15 mouse cellular contexts compared by ENCODE assay signal in genomic region chr7:29279924-29280323, GRCm38 (mm10). TPM values are rescaled to one million over a fixed set of nuclear protein-coding genes. Genes with fewer than 3 reads are reported as not detected.
DNase-seq lines count a peak whose midpoint lies in the region; ATAC-seq and TF ChIP-seq lines count a peak whose summit lies in the region.
"Had no signal": no experiment of that assay in that cellular context is flagged by ENCODE, and none has a peak within 500 bp of the region (broad histone marks: within the 10 kb centered on the region; RNA-seq: fewer than 3 reads in every experiment).

No protein-coding gene starts in this region.

- TF ChIP-seq CTCF in midbrain, postnatal 0 days (IDR thresholded peaks at IDR 0.05) = no peak
- TF ChIP-seq CTCF in small intestine, adult 2 months (IDR thresholded peaks at IDR 0.05; ENCODE audit: extremely low read depth, insufficient read length, insufficient replicate concordance, low read depth, low read length) = no peak

- H3K9me3 ChIP-seq in hindbrain, embryonic 10.5 days = no peaks in the 10 kb centered on the region
- no peaks in the 10 kb centered on the region for H3K9me3 ChIP-seq in hindbrain, embryonic 13.5 days
- H3K9me3 ChIP-seq in midbrain, embryonic 11.5 days (ENCODE audit: control insufficient read depth, low read length) = no peaks in the 10 kb centered on the region
- H3K9me3 ChIP-seq in midbrain, postnatal 0 days (ENCODE audit: low read length) = no peaks in the 10 kb centered on the region
- no peaks in the 10 kb centered on the region for H3K9me3 ChIP-seq in embryonic facial prominence, embryonic 13.5 days
- no peaks in the 10 kb centered on the region for H3K9me3 ChIP-seq in forebrain, embryonic 10.5 days
- H3K9me3 ChIP-seq: neural tube, embryonic 12.5 days had no signal

- H3K9ac ChIP-seq in hindbrain, embryonic 13.5 days = no peak overlapping the region
- no peak overlapping the region for H3K9ac ChIP-seq in midbrain, embryonic 11.5 days (ENCODE audit: low read length)
- H3K9ac ChIP-seq in midbrain, postnatal 0 days (replicated peaks; ENCODE audit: low read length, poor library complexity, severe bottlenecking) = no peak overlapping the region
- no peak overlapping the region for H3K9ac ChIP-seq in embryonic facial prominence, embryonic 13.5 days
- H3K9ac ChIP-seq: neural tube, embryonic 12.5 days had no signal

- H3K27me3 ChIP-seq in hindbrain, embryonic 10.5 days (ENCODE audit: insufficient read depth, poor library complexity, severe bottlenecking) = peaks cover 48% of the 10 kb centered on the region
- H3K27me3 ChIP-seq in hindbrain, embryonic 13.5 days = peaks cover 56% of the 10 kb centered on the region
- peaks cover 27% of the 10 kb centered on the region for H3K27me3 ChIP-seq in midbrain, embryonic 11.5 days (ENCODE audit: control insufficient read depth, insufficient read depth, low read length)
- 0 out of 2 replicates have a peak, but pooled peaks cover 8% of the 10 kb centered on the region for H3K27me3 ChIP-seq in midbrain, postnatal 0 days (ENCODE audit: insufficient read depth, low read length)
- peaks cover 47% of the 10 kb centered on the region for H3K27me3 ChIP-seq in embryonic facial prominence, embryonic 13.5 days
- no peaks in the 10 kb centered on the region for H3K27me3 ChIP-seq in small intestine, adult 2 months (ENCODE audit: control insufficient read depth, insufficient read depth, low read length)
- peaks cover 55% of the 10 kb centered on the region for H3K27me3 ChIP-seq in forebrain, embryonic 10.5 days (ENCODE audit: poor library complexity, severe bottlenecking)

- DNase-seq in hindbrain, embryonic 10.5 days (ENCODE audit: low spot score) = no peak
- peak; percentile 57 for DNase-seq in midbrain, embryonic 11.5 days (ENCODE audit: low spot score, missing footprints)
- no peak for DNase-seq in midbrain, postnatal 0 days (ENCODE audit: low spot score)
- no peak for DNase-seq in forebrain, embryonic 10.5 days (ENCODE audit: extremely low spot score, low spot score)
- no peak for DNase-seq in spleen, adult 18-20 months
- DNase-seq: cerebellum, adult 9-10 months; gastrocnemius, postnatal 14 days; right cerebral cortex, postnatal 14 days had no signal

- 89% methylated on average over 8 of the region's 8 CpGs for WGBS in hindbrain, embryonic 10.5 days
- WGBS in hindbrain, embryonic 13.5 days = 84% methylated on average over 8 of the region's 8 CpGs
- WGBS in midbrain, embryonic 11.5 days = 93% methylated on average over 8 of the region's 8 CpGs
- 96% methylated on average over 8 of the region's 8 CpGs for WGBS in midbrain, postnatal 0 days
- WGBS in embryonic facial prominence, embryonic 13.5 days = 72% methylated on average over 8 of the region's 8 CpGs
- WGBS in small intestine, adult 2 months = 23% methylated on average over 8 of the region's 8 CpGs
- WGBS in forebrain, embryonic 10.5 days = 79% methylated on average over 8 of the region's 8 CpGs

- no peak overlapping the region for H3K4me2 ChIP-seq in hindbrain, embryonic 13.5 days
- H3K4me2 ChIP-seq in midbrain, embryonic 11.5 days = no peak overlapping the region
- no peak overlapping the region for H3K4me2 ChIP-seq in midbrain, postnatal 0 days (ENCODE audit: low read depth, low read length, poor library complexity, severe bottlenecking)
- H3K4me2 ChIP-seq in embryonic facial prominence, embryonic 13.5 days = peak overlapping the region; percentile 97

- H3K27ac ChIP-seq in hindbrain, embryonic 10.5 days = no peak overlapping the region
- no peak overlapping the region for H3K27ac ChIP-seq in hindbrain, embryonic 13.5 days
- H3K27ac ChIP-seq in midbrain, embryonic 11.5 days (ENCODE audit: low read depth, low read length) = no peak overlapping the region
- no peak overlapping the region for H3K27ac ChIP-seq in midbrain, postnatal 0 days (ENCODE audit: low read depth, low read length)
- no peak overlapping the region for H3K27ac ChIP-seq in embryonic facial prominence, embryonic 13.5 days
- H3K27ac ChIP-seq in small intestine, adult 2 months (ENCODE audit: insufficient read depth, low read depth, low read length) = peak overlapping the region; percentile 89
- no peak overlapping the region for H3K27ac ChIP-seq in forebrain, embryonic 10.5 days
- H3K27ac ChIP-seq: neural tube, embryonic 12.5 days had no signal

- H3K4me3 ChIP-seq in hindbrain, embryonic 10.5 days = 0 out of 2 replicates have a peak overlapping the region, but pooled peaks have one; percentile 3
- no peak overlapping the region for H3K4me3 ChIP-seq in hindbrain, embryonic 13.5 days
- no peak overlapping the region for H3K4me3 ChIP-seq in midbrain, embryonic 11.5 days (ENCODE audit: low read depth, low read length)
- H3K4me3 ChIP-seq in midbrain, postnatal 0 days (ENCODE audit: low read depth, low read length) = no peak overlapping the region
- peak overlapping the region; percentile 61 for H3K4me3 ChIP-seq in embryonic facial prominence, embryonic 13.5 days
- peak overlapping the region; percentile 96 for H3K4me3 ChIP-seq in small intestine, adult 2 months (ENCODE audit: low read depth, low read length)
- H3K4me3 ChIP-seq in forebrain, embryonic 10.5 days = no peak overlapping the region
- H3K4me3 ChIP-seq: erythroblast, embryonic 14.5 days; neural tube, embryonic 12.5 days had no signal

- no peaks in the 10 kb centered on the region for H3K36me3 ChIP-seq in hindbrain, embryonic 10.5 days
- H3K36me3 ChIP-seq in hindbrain, embryonic 13.5 days = no peaks in the 10 kb centered on the region
- H3K36me3 ChIP-seq in midbrain, embryonic 11.5 days (ENCODE audit: control insufficient read depth, insufficient read depth, low read length) = no peaks in the 10 kb centered on the region
- H3K36me3 ChIP-seq in midbrain, postnatal 0 days (ENCODE audit: insufficient read depth, low read length) = no peaks in the 10 kb centered on the region
- H3K36me3 ChIP-seq in embryonic facial prominence, embryonic 13.5 days = no peaks in the 10 kb centered on the region
- H3K36me3 ChIP-seq in small intestine, adult 2 months (ENCODE audit: control insufficient read depth, insufficient read depth, low read length) = peaks cover 23% of the 10 kb centered on the region
- no peaks in the 10 kb centered on the region for H3K36me3 ChIP-seq in forebrain, embryonic 10.5 days (replicated peaks)
- H3K36me3 ChIP-seq: neural tube, embryonic 12.5 days had no signal

- no peak for TF ChIP-seq POLR2A in small intestine, adult 2 months (IDR thresholded peaks at IDR 0.05; ENCODE audit: low read depth, low read length)

- ATAC-seq in hindbrain, embryonic 13.5 days (ENCODE audit: low FRiP score) = no peak
- ATAC-seq in midbrain, embryonic 11.5 days (ENCODE audit: low FRiP score) = no peak
- ATAC-seq in midbrain, postnatal 0 days (ENCODE audit: low FRiP score) = no peak
- ATAC-seq in embryonic facial prominence, embryonic 13.5 days (ENCODE audit: insufficient number of reproducible peaks, insufficient read depth, low FRiP score, low TSS enrichment, low read depth) = no peak

- H3K4me1 ChIP-seq in hindbrain, embryonic 10.5 days (replicated peaks) = peaks cover 20% of the 10 kb centered on the region
- H3K4me1 ChIP-seq in hindbrain, embryonic 13.5 days (replicated peaks) = peaks cover 18% of the 10 kb centered on the region
- peaks cover 13% of the 10 kb centered on the region for H3K4me1 ChIP-seq in midbrain, embryonic 11.5 days (ENCODE audit: control insufficient read depth, insufficient read depth, low read length)
- 0 out of 2 replicates have a peak, but pooled peaks cover 2% of the 10 kb centered on the region for H3K4me1 ChIP-seq in midbrain, postnatal 0 days (ENCODE audit: insufficient read depth, low read length)
- peaks cover 21% of the 10 kb centered on the region for H3K4me1 ChIP-seq in embryonic facial prominence, embryonic 13.5 days
- peaks cover 21% of the 10 kb centered on the region for H3K4me1 ChIP-seq in small intestine, adult 2 months (ENCODE audit: control insufficient read depth, insufficient read depth, insufficient read length, low read length)
- H3K4me1 ChIP-seq in forebrain, embryonic 10.5 days = peaks cover 23% of the 10 kb centered on the region

RNA-seq across cellular contexts. Expression of gene Spint2, which starts 1.8 kb away (rescaled TPM):
- polyA plus RNA-seq in hindbrain, embryonic 10.5 days (2016; fragmentation: Nextera tagmentation; extraction: Ambion mirVana) = 43.7 and 65.7 TPM in 2 replicates
- 42.4 and 44.0 TPM in 2 replicates for polyA plus RNA-seq in hindbrain, embryonic 13.5 days (2015; fragmentation: Nextera tagmentation; extraction: Ambion mirVana)
- polyA plus RNA-seq in midbrain, embryonic 11.5 days (2014; fragmentation: Nextera tagmentation; extraction: Ambion mirVana) = 16.5 and 18.3 TPM in 2 replicates
- 46.6 and 47.7 TPM in 2 replicates for total RNA-seq in midbrain, postnatal 0 days (2014; rRNA removed)
- polyA plus RNA-seq in midbrain, postnatal 0 days (2015; fragmentation: Nextera tagmentation; extraction: Ambion mirVana) = 148 and 153 TPM in 2 replicates
- 118 and 127 TPM in 2 replicates for polyA plus RNA-seq in embryonic facial prominence, embryonic 13.5 days (2015; fragmentation: Nextera tagmentation; extraction: Ambion mirVana)
- 663 and 1,754 TPM in 2 replicates for polyA plus RNA-seq in small intestine, adult 2 months (2012; rRNA removed)
- 44.2 and 50.8 TPM in 2 replicates for polyA plus RNA-seq in forebrain, embryonic 10.5 days (2016; fragmentation: Nextera tagmentation; extraction: Ambion mirVana)

RNA-seq across cellular contexts. Expression of gene Ppp1r14a, which starts 9.2 kb away (rescaled TPM):
- polyA plus RNA-seq in hindbrain, embryonic 10.5 days (2016; fragmentation: Nextera tagmentation; extraction: Ambion mirVana) = 35.5 and 55.7 TPM in 2 replicates
- 8.6 and 13.1 TPM in 2 replicates for polyA plus RNA-seq in hindbrain, embryonic 13.5 days (2015; fragmentation: Nextera tagmentation; extraction: Ambion mirVana)
- 21.6 and 21.8 TPM in 2 replicates for polyA plus RNA-seq in midbrain, embryonic 11.5 days (2014; fragmentation: Nextera tagmentation; extraction: Ambion mirVana)
- total RNA-seq in midbrain, postnatal 0 days (2014; rRNA removed) = 1.3 TPM in 2 replicates
- 1.4 and 1.7 TPM in 2 replicates for polyA plus RNA-seq in midbrain, postnatal 0 days (2015; fragmentation: Nextera tagmentation; extraction: Ambion mirVana)
- 10.1 and 10.5 TPM in 2 replicates for polyA plus RNA-seq in embryonic facial prominence, embryonic 13.5 days (2015; fragmentation: Nextera tagmentation; extraction: Ambion mirVana)
- polyA plus RNA-seq in small intestine, adult 2 months (2012; rRNA removed) = 34.1 and 57.4 TPM in 2 replicates
- 7.4 and 8.7 TPM in 2 replicates for polyA plus RNA-seq in forebrain, embryonic 10.5 days (2016; fragmentation: Nextera tagmentation; extraction: Ambion mirVana)
- total RNA-seq: megakaryocyte-erythroid progenitor cell, adult 5-6 weeks had no signal

RNA-seq across cellular contexts. Expression of gene Dpf1, which starts 23.8 kb away (rescaled TPM):
- 28.3 and 60.6 TPM in 2 replicates for polyA plus RNA-seq in hindbrain, embryonic 10.5 days (2016; fragmentation: Nextera tagmentation; extraction: Ambion mirVana)
- polyA plus RNA-seq in hindbrain, embryonic 13.5 days (2015; fragmentation: Nextera tagmentation; extraction: Ambion mirVana) = 187 and 197 TPM in 2 replicates
- polyA plus RNA-seq in midbrain, embryonic 11.5 days (2014; fragmentation: Nextera tagmentation; extraction: Ambion mirVana) = 59.9 and 62.9 TPM in 2 replicates
- total RNA-seq in midbrain, postnatal 0 days (2014; rRNA removed) = 192 and 197 TPM in 2 replicates
- polyA plus RNA-seq in midbrain, postnatal 0 days (2015; fragmentation: Nextera tagmentation; extraction: Ambion mirVana) = 160 and 162 TPM in 2 replicates
- polyA plus RNA-seq in embryonic facial prominence, embryonic 13.5 days (2015; fragmentation: Nextera tagmentation; extraction: Ambion mirVana) = 28.4 and 29.9 TPM in 2 replicates
- 0.47 and 0.53 TPM in 2 replicates for polyA plus RNA-seq in small intestine, adult 2 months (2012; rRNA removed)
- polyA plus RNA-seq in forebrain, embryonic 10.5 days (2016; fragmentation: Nextera tagmentation; extraction: Ambion mirVana) = 39.1 and 42.7 TPM in 2 replicates

RNA-seq across cellular contexts. Expression of gene 2200002D01Rik, which starts 31.7 kb away (rescaled TPM):
- polyA plus RNA-seq in hindbrain, embryonic 10.5 days (2016; fragmentation: Nextera tagmentation; extraction: Ambion mirVana) = 6.9 and 7.4 TPM in 2 replicates
- 1.7 and 2.1 TPM in 2 replicates for polyA plus RNA-seq in hindbrain, embryonic 13.5 days (2015; fragmentation: Nextera tagmentation; extraction: Ambion mirVana)
- 2.4 and 2.7 TPM in 2 replicates for polyA plus RNA-seq in midbrain, embryonic 11.5 days (2014; fragmentation: Nextera tagmentation; extraction: Ambion mirVana)
- 0.52 TPM in 1 of 2 replicates, not detected in the other for total RNA-seq in midbrain, postnatal 0 days (2014; rRNA removed)
- 1.2 and 2.0 TPM in 2 replicates for polyA plus RNA-seq in midbrain, postnatal 0 days (2015; fragmentation: Nextera tagmentation; extraction: Ambion mirVana)
- 2.2 and 4.4 TPM in 2 replicates for polyA plus RNA-seq in embryonic facial prominence, embryonic 13.5 days (2015; fragmentation: Nextera tagmentation; extraction: Ambion mirVana)
- polyA plus RNA-seq in small intestine, adult 2 months (2012; rRNA removed) = 287 and 852 TPM in 2 replicates
- 2.9 and 4.1 TPM in 2 replicates for polyA plus RNA-seq in forebrain, embryonic 10.5 days (2016; fragmentation: Nextera tagmentation; extraction: Ambion mirVana)
- total RNA-seq: left cerebral cortex, postnatal 36 days had no signal
- polyA plus RNA-seq: erythroblast, embryonic 14.5 days had no signal

RNA-seq across cellular contexts. Expression of gene Yif1b, which starts 41.8 kb away (rescaled TPM):
- 110 and 115 TPM in 2 replicates for polyA plus RNA-seq in hindbrain, embryonic 10.5 days (2016; fragmentation: Nextera tagmentation; extraction: Ambion mirVana)
- 79.0 and 79.8 TPM in 2 replicates for polyA plus RNA-seq in hindbrain, embryonic 13.5 days (2015; fragmentation: Nextera tagmentation; extraction: Ambion mirVana)
- 77.1 and 81.5 TPM in 2 replicates for polyA plus RNA-seq in midbrain, embryonic 11.5 days (2014; fragmentation: Nextera tagmentation; extraction: Ambion mirVana)
- 121 and 127 TPM in 2 replicates for total RNA-seq in midbrain, postnatal 0 days (2014; rRNA removed)
- 122 and 140 TPM in 2 replicates for polyA plus RNA-seq in midbrain, postnatal 0 days (2015; fragmentation: Nextera tagmentation; extraction: Ambion mirVana)
- 110 and 111 TPM in 2 replicates for polyA plus RNA-seq in embryonic facial prominence, embryonic 13.5 days (2015; fragmentation: Nextera tagmentation; extraction: Ambion mirVana)
- polyA plus RNA-seq in small intestine, adult 2 months (2012; rRNA removed) = 41.8 and 49.8 TPM in 2 replicates
- 103 and 108 TPM in 2 replicates for polyA plus RNA-seq in forebrain, embryonic 10.5 days (2016; fragmentation: Nextera tagmentation; extraction: Ambion mirVana)

Comparison
In these comparisons a context has a peak if more than half of its experiments do, and no peak if none do; other contexts are left out.
1. H3K4me3 ChIP-seq: peak in hindbrain, embryonic 10.5 days (single experiment), embryonic facial prominence, embryonic 13.5 days (single experiment) and small intestine, adult 2 months (single experiment); none in hindbrain, embryonic 13.5 days (single experiment), midbrain, embryonic 11.5 days (single experiment), midbrain, postnatal 0 days (single experiment) and forebrain, embryonic 10.5 days (single experiment).
2. RNA of gene Dpf1, which starts 23.8 kb away (polyA plus RNA-seq): 187 to 197 TPM in hindbrain, embryonic 13.5 days, 160 to 162 TPM in midbrain, postnatal 0 days, 59.9 to 62.9 TPM in midbrain, embryonic 11.5 days, 28.3 to 60.6 TPM in hindbrain, embryonic 10.5 days, 39.1 to 42.7 TPM in forebrain, embryonic 10.5 days and 28.4 to 29.9 TPM in embryonic facial prominence, embryonic 13.5 days; 0.47 to 0.53 TPM in small intestine, adult 2 months; every median in the first group is over 10 times any median in the second.